Mouse (Mus musculus) megakaryocyte, embryonic 14.5 days (primary cell): Measurements from ENCODE around the gene Runx3.

ENCODE experiments used
- FLI1 ChIP-seq: IDR thresholded peaks from 2 replicates; pipeline ENCODE4 v1.6.1; 2012; ENCODE audit warnings: low read length, inconsistent platforms, mixed read lengths
- GATA1 ChIP-seq: IDR thresholded peaks from 3 replicates; pipeline ENCODE4 v1.6.1; 2012; ENCODE audit warnings: mixed read lengths, low read length, inconsistent platforms, borderline replicate concordance

DNA sequence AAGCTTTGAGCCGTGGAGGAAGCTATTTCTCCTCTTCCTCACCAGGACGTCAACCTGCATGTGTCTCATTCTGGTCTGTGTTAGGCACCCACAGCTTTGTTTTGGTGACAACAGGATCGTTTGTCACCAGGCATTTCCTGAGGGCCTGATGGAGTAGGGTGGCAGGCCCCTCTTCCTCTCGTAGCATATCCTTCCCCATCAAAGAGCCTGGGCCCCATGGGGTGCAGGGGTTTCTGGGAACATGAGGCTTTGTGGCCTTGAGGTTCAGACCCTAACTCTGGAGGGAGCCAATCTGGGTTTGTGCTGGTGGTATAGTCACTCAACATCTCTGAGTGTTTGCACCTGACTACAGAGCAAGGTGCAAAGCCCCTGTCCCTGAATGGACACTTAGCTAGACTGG, 45.8 kb upstream of the Runx3 start:
- TF ChIP-seq GATA1 (no peak), FLI1 (no peak)
